Mouse (Mus musculus): Measurements from ENCODE around the gene Cfap54.

DNA sequence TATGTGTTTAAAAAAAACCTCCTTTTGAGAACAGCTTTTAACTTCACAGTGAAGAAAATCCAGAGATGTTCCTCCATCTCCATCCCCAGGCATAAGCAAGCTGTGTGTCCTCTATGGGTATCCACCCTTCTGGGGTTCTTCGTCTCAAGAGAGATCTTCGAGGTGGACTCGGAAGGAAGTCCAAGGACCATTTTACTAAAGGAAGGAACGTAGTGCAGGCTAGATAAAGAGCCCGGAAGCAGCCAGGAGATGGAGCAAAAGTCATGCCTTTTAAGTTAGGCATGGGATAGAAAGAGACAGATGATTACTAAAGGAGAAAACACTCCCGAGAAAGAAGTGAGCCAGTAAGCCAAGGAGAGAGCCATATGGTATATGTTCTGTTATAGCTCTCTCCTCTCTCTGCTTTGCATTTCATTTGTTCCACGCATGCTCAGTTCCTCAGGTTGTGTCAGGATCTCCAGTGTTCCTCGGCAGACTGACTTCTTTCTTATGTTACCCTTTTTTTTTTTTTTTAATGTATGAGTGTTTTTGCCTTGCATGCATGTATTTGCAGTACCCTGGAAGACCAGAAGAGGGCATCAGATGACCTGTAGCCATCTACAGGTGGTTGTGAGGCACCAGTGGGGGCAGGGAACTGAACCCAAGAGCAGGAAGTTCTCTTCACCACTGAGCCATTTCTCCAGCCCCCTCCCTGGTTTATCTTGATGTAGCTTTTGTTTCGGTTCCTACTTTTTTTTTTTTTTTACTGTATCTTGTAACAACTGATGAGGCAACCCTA lies 11.1 kb downstream of the Cfap54 start:
- TF ChIP-seq GATA1 (IDR thresholded peaks at IDR 0.05; ENCODE audit: low read length) (no peak), TAL1 (IDR thresholded peaks at IDR 0.05; ENCODE audit: low read length) (no peak)

Measured in erythroblast, embryonic 14.5 days (primary cell).